Mouse (Mus musculus) cerebellum, postnatal 10 days (tissue): ENCODE results near the gene Olfr583.

Source experiments
- DNase-seq, 2 experiments: peaks; one replicate each; pipeline ENCODE4 v3.0.0; 2021; ENCODE audit warnings: mixed read lengths in 2 of 2

Olfr583 gene

GRCm38 (mm10) chr7:103051000-103051399 is at the start of gene Olfr583:
Gene Olfr583, plus strand, starts transcription at chr7:103051300.
- DNase-seq, result no peak

- no peak for DNase-seq
Measured at GRCm38 (mm10) chr7:103037724-103038123, 13.4 kb upstream of the Olfr583 start, which contains the start of gene Olfr582. Gene Olfr582, plus strand, starts transcription at chr7:103038024.

GRCm38 (mm10) chr7:103081585-103081984 is 30.5 kb downstream of the Olfr583 start, which contains the start of gene Olfr584:
Gene Olfr584, plus strand, starts transcription at chr7:103081885.
- DNase-seq, result no peak

- DNase-seq, result no peak
Measured at GRCm38 (mm10) chr7:103097420-103097819, 46.3 kb downstream of the Olfr583 start, which contains the start of gene Olfr585. Gene Olfr585, plus strand, starts transcription at chr7:103097720.
